Mouse (Mus musculus) G1E (cell line): ENCODE data around the gene Aoc2.

Experiments used
- CTCF ChIP-seq: IDR thresholded peaks from 2 replicates; pipeline ENCODE4 v1.5.1; 2012; ENCODE audit warnings: low read depth, low read length, inconsistent platforms, mixed read lengths
- POLR2AphosphoS5 ChIP-seq: IDR thresholded peaks from 2 replicates; pipeline ENCODE4 v1.6.1; 2012; ENCODE audit warnings: low read depth, low read length, inconsistent platforms; ENCODE audit not compliant: insufficient replicate concordance

GRCm38 (mm10) chr11:101283805-101284204 lies 41.1 kb upstream of the Aoc2 start:
- TF ChIP-seq CTCF (no peak), POLR2AphosphoS5 (no peak)
